In genomic region chr19:34474991-34475971, GRCm38 (mm10) we compare ENCODE assay signal across 8 mouse cellular contexts. TPM values are rescaled to one million over a fixed set of nuclear protein-coding genes. Genes with fewer than 3 reads are reported as not detected.
DNase-seq lines count a peak whose midpoint lies in the region; ATAC-seq and TF ChIP-seq lines count a peak whose summit lies in the region.

Ch25h (minus strand) TSS chr19:34475164.

- under 1% methylated on average over 35 of the region's 35 CpGs for WGBS in heart, postnatal 0 days

- DNase-seq in B cell, adult 2 months = peak; percentile 25 to 28
- DNase-seq in R1 (ENCODE audit: low read depth, low spot score) = peak; percentile 61
- peak; percentile 24 for DNase-seq in heart, postnatal 0 days (ENCODE audit: low spot score)
- peak; percentile 70 to 79 for DNase-seq in kidney, postnatal 25 days
- DNase-seq in lung, postnatal 10 days = peak; percentile 41
- peak; percentile 12 for DNase-seq in ovary, postnatal 10 days (ENCODE audit: low spot score)
- DNase-seq in urinary bladder, postnatal 25 days (ENCODE audit: low spot score) = peak; percentile 42

- peak within 1 kb of the TSS; percentile 56 for H3K4me3 ChIP-seq in embryonic fibroblast, embryonic 13.5 days (ENCODE audit: insufficient read depth, low read length)
- H3K4me3 ChIP-seq in heart, postnatal 0 days (ENCODE audit: low read depth, low read length) = peak within 1 kb of the TSS; percentile 48

- H3K27me3 ChIP-seq in heart, postnatal 0 days (ENCODE audit: control insufficient read depth, insufficient read depth, low read length) = peaks cover 30% of the 10 kb centered on the region

- H3K4me1 ChIP-seq in embryonic fibroblast, embryonic 13.5 days (ENCODE audit: control insufficient read depth, insufficient read depth, low read length) = peaks cover 3% of the 10 kb centered on the region; the same call in 1 of the 2 replicates
- peaks cover 12% of the 10 kb centered on the region for H3K4me1 ChIP-seq in heart, postnatal 0 days (ENCODE audit: control insufficient read depth, insufficient read depth)

- TF ChIP-seq CTCF in embryonic fibroblast, embryonic 13.5 days (IDR thresholded peaks at IDR 0.05; ENCODE audit: borderline replicate concordance, insufficient read depth, low read length) = no peak
- no peak for TF ChIP-seq CTCF in heart, postnatal 0 days (IDR thresholded peaks at IDR 0.05; ENCODE audit: low read depth)

- peak within 1 kb of the TSS; percentile 70 for H3K27ac ChIP-seq in embryonic fibroblast, embryonic 13.5 days (ENCODE audit: insufficient read depth, low read length)
- H3K27ac ChIP-seq in heart, postnatal 0 days (ENCODE audit: low read depth) = no peak within 1 kb of the TSS

- no peaks in the 10 kb centered on the region for H3K9me3 ChIP-seq in heart, postnatal 0 days (replicated peaks; ENCODE audit: control insufficient read depth, low read length)

- no peaks in the 10 kb centered on the region for H3K36me3 ChIP-seq in heart, postnatal 0 days (replicated peaks; ENCODE audit: control insufficient read depth, insufficient read depth, low read length)

- peak within 1 kb of the TSS; percentile 36; the same call in 1 of the 2 replicates for H3K9ac ChIP-seq in heart, postnatal 0 days (replicated peaks; ENCODE audit: low read depth, low read length)

- peak; percentile 57 for ATAC-seq in heart, postnatal 0 days (ENCODE audit: insufficient read depth, low read depth)

- no peak for TF ChIP-seq EP300 in heart, postnatal 0 days (IDR thresholded peaks at IDR 0.05; ENCODE audit: low read depth)

- H3K4me2 ChIP-seq in heart, postnatal 0 days (ENCODE audit: low read depth, low read length) = peak within 1 kb of the TSS; percentile 82

- peak; percentile 83 for TF ChIP-seq POLR2A in embryonic fibroblast, embryonic 13.5 days (IDR thresholded peaks at IDR 0.05; ENCODE audit: low read depth, low read length)

RNA-seq across cellular contexts. Expression of gene Ch25h, which starts in this region (rescaled TPM):
- 15.2 and 18.8 TPM in 2 replicates for polyA plus RNA-seq in embryonic fibroblast, embryonic 13.5 days (2011; ENCODE audit: insufficient read length, low read depth, missing spikeins)
- 1.5 and 2.7 TPM in 2 replicates for total RNA-seq in heart, postnatal 0 days (2014; rRNA removed; ENCODE audit: low replicate concordance)
- polyA plus RNA-seq in heart, postnatal 0 days (2015; fragmentation: Nextera tagmentation; extraction: Ambion mirVana) = 0.92 and 1.3 TPM in 2 replicates

Comparison
In these comparisons a context has a peak if more than half of its experiments do, and no peak if none do; other contexts are left out.
1. DNase-seq: peak in every context shown above with its lines; median percentile 74 in kidney, postnatal 25 days; 61 in R1; 42 in urinary bladder, postnatal 25 days; 41 in lung, postnatal 10 days; 26 in B cell, adult 2 months; 24 in heart, postnatal 0 days; 12 in ovary, postnatal 10 days.